Mouse (Mus musculus): Measurements from ENCODE around the gene Hist1h4d.

DNA sequence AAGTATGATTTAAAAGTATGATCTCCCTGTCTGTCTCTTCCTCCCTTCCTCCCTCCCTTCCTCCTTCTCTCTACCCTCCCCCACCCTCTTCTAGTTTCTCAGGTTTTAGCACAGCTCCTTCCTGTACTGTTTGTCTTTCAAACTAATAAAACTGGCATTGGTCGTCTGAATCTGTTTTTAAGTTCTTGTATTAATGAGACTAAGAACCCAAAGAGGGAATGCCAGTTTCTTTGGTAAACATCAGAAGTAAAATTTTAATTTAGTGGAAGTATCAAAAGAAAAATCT is 5.5 kb downstream of the Hist1h4d start:
- no peak for TF ChIP-seq POLR2A (IDR thresholded peaks at IDR 0.05; ENCODE audit: insufficient read depth, low read depth, low read length)
- no peak for TF ChIP-seq CTCF (IDR thresholded peaks at IDR 0.05; ENCODE audit: insufficient read depth, low read depth, low read length)

Measured in olfactory bulb, adult 2 months (tissue).